Mouse (Mus musculus): Measurements from ENCODE around the gene Hebp1.

Hebp1 gene

DNA sequence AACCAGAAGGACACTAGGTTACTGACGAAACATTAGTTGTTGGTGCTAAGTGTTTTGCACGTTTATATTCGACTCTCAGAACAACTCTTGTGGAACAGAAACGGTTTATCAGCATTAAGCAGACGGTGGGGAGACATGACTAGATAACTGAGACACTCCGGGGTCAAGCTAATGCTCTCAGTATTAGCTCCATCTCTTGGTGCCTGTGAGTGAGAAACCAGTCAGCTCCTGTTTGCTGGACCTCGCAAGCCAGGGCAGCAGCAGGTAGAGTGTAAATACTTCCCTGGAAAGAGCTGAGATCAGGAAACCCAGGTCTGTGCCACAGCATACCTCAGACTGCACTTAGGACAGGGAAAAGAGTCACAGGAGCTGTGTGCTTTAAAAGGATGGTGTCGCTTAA lies 1.1 kb downstream of the Hebp1 start:
- no peak for DNase-seq

DNA sequence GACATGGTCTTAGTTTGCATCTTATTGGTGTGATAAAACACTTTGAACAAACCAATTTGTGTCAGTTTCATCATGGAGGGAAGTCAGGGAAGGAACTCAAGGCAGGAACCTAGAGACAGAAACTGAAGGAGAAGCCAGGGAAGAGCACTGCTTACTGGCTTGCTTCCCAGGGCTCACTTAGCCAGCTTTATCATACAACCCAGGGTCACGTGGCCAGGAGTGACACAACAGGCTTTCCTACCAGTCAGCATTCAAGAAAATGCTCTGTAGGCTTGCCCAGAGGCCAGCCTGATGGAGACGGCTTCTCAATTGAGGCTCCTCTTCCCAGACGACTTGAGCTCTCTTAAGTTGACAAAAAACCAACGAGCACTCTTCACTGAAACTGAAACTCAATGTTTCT lies 2.9 kb downstream of the Hebp1 start:
- DNase-seq, result no peak

DNA sequence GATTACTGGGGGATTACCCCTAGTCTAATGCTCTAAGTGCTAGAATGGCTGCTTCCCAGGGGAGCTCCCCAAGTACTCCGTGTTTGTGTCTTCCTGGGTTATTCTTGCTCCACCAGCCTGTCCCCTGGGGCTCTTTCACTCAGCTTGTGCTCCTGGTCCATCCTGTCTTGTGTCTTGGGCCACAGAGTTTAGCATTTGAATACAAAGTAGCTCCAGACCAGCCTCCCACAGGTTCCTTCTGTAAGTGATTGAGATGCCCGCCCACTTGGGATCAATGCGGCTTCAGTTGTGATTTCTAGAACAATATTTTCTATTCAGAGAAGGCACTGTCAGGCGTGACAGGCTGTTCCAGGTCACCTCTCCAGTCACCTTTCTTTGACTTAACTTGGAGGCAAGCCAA lies 4.1 kb downstream of the Hebp1 start:
- no peak for DNase-seq

DNA sequence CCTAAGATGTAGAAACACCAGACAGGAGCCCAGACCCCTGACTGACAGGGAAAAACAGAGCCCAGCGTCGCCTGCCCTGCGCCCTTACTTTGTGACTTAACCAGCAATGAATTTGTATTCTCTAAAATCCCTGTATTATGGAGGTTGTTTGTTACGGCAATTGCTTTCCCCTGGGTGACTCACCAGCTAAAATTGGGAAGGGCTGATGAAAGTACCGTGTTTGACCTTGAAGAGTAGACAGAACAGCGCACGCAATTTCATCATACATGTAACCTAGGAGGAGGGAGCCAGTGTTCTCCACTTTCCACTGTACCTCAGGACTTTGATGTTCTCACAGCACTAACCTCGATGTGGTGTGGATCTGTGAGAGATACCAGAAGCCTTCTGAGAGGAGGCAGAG lies 4.8 kb downstream of the Hebp1 start:
- no peak for DNase-seq

DNA sequence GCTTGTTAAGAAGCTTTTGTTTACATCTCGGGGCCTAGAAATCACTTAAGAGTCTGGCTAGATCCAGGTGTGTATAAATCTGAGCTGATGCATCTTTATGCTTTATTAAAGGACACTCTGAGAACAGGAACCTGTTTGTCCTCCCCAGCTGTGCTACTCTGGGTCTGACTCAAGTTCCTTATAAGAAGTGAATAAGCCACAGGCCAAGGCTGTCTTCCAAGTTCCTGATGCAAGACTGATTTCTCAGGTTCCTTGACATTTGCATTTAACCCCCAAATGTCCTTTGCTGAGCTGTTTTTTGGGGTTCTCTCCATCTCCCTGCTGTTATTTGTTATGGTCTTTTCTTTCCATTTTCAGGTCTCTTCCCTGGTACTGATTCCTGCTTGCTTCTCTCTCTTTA lies 5.9 kb downstream of the Hebp1 start:
- DNase-seq, result no peak

DNA sequence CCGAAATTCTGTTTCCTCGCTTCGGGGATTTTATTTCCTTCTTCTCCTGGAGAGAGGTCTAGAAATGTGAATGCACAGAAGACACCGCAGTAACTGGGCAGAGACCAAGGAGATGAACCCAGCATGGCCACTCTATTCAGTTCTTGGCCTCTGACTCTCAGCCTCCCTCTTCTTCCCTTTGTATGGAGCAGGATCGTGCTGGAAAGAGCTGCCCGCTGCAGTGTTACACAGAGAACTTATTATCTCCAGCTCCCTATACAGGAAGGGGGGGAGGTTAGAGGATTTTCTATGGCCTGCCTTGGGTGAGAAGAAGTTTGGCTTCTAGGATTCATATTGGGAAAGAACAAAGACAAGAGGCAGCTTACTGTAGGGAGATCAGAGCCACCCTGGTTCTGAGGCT lies 7.7 kb downstream of the Hebp1 start:
- DNase-seq, result no peak

DNA sequence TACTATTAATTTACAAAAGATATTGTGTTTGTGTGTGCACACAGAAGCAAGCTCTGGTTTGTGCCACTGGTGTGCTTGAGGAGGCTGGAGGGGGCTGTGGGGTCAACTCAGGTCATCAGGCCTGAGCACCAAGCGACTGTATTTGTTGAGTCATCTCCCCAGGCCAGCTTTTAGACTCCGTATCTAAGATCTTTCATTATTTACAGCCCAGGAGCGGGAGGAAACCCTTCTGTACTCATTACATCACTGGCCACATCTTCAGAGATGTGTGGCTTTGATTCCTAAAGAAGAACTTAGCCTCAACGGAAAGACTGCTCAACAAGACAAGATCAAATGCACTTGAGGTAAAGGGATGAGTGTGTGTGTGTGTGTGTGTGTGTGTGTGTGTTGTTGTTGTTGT lies 9.2 kb downstream of the Hebp1 start:
- no peak for DNase-seq

DNA sequence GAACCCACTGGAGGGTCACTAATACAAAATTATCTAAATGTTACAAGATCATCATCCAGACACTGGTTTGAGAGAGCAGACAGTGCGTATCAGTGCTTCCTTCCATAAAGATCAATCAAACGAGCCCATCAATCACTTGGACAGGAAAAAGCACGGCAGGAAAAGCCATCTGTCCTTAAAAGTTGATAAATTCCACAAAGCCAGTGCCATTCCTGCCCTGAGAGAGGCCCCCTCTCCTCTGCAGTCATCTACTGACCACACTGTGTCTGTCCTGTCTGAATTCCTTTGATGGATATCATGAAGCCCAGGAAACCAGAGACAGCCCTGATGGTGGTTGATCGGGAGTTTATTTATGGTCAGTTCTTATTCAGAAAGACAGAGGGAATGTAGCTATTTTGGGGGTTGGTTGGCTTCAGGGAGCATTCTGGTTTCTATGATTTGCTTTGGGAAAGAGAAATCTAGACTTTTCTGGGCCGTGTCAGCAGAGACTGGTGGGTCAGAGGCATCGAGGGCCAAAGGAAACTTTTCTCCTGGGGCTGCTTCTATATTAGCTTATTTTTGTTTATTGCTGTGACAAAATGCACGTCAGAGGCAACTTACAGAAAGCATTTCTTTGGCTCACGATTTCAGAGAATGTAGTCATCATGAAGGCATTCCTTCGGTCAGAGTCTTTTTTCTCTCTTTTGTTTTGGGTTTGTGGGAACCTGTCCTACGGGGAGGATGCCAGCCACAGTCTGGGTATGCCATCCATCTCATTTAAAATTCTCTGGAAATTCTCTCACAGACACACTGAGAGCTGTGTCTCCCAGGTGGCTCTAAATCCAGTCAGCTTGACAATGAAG lies 10.5 kb downstream of the Hebp1 start:
- DNase-seq, result no peak

DNA sequence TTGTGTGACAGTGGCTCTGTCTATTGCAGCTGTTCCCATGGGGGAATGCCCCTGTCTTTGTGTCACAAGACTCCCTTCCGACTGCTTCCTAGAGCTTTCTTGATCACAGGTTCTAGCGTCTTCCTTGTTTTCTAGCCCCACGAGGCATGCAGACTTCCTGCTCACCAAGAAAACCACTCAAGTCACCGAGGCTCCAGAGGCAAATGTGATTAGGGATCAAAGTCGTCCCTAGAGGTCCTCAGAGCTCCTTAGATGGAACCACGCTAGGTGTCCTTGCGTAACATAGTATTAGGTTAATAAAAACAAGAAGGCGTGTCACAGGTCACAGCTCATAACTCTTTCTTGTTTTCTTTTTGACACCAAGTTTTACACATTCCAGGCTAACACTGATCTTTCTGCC lies 13.9 kb downstream of the Hebp1 start:
- DNase-seq, result no peak

DNA sequence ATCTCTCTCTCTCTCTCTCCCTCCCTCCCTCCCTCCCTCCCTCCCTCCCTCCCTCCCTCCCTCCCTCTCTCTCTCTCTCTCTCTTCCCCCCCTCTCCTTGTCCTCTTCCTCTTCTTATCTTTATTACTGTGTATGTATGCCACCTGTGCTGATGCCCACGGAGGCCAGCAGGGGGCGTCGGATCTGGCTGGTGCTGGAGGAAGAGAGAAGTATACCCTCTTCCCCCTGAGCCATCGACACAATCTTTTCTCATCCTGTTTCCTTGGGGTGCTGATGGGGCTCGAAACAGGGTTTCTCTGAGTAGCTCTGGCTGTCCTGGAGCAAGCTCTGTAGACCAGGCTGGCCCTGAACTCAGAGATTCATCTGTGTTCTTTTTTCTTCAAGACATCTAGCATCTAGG lies 14.9 kb downstream of the Hebp1 start:
- peak; percentile 26 to 38 for DNase-seq

DNA sequence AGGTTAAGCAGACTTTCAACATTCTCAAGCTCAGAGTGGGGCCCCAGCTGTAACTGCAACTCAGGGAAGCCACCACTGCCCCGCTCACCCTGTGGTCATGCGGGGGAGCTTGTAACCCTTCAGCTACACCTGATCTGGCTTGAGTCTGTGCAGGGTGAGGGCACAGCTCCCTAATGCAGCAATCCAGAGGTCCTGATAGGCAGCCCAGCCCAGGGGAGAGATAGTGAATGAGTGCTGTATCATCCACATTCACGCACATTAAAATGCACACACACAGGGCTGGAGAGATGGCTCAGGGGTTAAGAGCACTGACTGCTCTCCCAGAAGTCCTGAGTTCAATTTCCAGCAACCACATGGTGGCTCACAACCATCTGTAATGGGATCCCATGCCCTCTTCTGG lies 19.2 kb downstream of the Hebp1 start:
- DNase-seq, result no peak

DNA sequence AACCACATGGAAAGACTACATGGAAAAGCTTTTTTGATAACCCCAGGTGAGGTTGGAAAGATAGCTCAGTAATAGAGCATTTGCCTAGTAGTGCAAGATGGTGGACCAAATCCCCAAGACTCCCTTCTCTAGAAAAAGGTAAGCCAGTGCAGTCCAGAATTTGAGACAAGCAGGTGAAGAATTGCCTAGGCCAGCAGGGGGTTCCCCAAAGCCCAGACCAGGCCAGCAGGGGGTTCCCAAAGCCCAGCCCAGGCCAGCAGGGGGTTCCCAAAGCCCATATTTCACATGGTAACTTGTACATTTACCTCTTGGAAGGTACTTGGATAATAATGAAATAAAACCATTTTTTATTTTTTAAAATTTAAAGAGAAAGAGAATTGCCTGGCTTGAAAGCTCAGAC lies 20.6 kb downstream of the Hebp1 start:
- DNase-seq, result no peak

DNA sequence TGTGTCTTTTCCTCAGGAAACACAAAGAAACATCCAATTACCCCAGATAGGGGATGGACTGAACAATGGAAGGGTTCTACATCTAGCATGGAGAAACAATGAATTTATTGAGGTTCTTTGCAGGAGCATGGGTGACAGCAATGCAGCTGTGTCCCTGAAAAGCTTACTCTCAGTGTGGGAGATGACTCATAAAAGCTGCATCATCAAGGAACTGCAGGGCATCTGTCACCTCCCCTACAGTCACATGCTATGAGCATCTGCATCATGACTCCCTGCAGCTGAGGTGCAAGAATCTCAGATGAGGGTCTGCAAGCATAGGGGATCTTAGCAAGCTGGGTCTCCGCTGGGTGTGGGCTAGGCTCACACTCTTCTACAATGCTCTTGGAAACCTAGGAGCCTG lies 22.8 kb downstream of the Hebp1 start:
- no peak for DNase-seq

DNA sequence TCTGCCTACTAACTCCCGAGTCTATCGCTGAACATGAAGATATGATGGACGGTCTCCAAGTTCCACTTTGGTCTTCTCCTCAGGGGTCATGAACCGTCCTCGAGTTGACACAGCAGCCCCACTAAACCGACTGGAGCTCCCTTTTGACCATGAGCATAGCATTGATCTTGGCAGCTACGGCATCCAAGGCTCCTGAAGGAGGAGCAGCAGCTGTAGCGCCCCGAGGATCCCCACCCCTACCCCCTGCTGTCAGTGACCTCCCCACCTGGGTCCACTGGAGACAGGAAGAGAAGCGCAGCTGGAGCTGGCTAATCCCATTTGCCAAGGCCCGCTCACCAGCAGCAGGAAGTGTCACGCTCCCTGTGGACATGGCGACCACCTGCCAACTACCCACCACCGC lies 26.1 kb downstream of the Hebp1 start:
- DNase-seq, result no peak

DNA sequence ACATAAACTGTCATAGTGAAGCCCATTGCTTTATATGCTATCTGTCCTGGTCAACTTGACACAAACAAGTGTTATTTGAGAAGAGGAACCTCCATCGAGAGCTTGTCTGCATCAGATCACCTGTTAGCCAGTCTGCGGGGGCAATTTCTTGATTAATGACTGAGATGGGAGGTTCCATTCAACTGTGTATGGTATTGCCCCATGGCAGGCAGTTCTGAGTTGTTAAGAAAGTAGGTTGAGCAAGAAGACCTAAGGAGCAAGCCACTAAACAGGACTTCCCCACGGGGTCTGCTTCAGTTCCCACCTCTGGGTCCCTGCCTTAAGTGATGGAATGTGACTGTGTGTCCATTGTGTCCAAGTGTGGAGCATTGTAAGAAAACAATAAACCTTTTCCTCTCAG lies 28.6 kb downstream of the Hebp1 start:
- no peak for DNase-seq

DNA sequence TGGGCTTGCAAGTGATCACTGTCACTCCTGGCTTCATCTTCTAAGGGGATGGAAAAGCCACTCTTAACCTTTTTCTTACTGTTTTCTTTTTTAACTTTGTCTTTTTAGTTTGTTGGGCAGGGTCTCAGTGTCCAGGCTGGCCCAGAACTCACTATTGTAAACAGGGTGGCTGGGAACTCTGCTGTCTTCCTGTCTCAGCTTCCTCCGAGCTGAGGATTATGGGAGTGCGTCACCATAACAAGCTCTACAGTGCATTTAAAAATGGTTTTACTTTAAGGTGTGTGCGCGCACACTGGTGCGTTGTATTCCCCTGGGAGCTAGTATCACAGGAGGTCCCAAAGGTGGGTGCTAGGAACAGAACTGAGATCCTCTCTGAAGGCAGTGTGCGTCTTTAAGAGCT lies 29.4 kb downstream of the Hebp1 start:
- peak; percentile 32 to 45 for DNase-seq

DNA sequence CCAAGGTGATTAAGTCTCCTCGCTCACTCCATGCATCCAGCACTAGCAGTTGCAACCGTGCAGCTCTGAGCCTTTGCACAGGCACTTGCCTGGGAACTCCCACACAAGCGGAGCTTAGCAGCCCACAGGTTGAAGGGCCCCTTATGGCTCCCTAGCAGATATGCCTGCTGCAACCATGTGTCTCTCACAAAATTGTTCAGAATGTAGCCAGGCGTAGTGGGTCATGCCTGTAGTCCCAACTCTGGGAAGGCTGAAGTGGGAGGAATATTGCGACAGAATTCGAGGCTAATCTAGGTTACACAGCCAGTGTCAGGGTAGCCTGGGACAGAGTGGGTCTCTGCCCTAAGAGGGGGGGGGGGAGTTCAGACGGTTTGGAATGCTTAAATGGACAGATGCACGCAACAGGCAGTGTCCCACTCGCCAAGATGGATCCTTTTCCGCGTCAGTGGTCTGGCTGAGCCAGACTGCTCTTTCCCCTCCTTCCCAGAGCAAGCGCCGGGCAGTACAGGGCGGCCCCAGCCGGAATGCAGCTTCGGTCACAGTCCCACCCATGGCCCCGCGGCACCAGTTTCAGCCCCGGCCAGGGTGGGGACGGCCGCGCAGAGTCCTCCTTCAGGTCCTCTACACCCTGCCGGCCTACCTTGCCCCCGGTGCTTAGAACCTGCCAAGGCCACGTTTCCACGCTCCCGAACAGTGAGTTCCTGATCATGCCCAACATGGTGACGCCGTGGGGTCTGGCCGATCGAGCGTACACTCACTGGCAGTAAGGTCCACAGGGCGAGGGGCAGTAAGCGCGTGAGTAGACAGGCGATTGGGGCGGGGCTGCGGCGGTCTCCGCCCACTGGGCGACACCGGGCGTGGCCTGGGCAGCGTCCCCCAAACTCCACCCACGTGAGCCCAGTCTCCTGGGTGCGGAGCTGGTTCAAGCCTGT lies 30.2 kb downstream of the Hebp1 start:
- peak; percentile 77 to 79 for DNase-seq

DNA sequence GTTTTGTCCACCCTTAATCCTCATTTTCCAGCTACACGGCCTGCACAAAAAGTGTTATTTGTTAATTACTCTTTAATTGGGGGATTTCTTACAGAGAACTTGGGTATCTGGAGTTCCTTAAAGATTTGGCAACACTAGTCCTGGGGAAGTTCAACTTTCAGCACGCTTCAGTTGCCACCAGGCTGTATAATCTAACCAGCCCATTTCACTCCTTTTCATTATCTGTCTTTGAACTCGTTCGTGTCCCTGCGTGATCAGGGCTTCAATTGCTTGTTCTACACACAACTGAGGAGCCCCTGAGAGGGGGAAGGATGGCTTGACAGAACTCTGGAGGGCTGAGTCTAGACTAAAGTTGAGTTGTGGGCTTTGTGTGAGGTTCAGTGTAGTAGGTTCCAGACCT lies 31.1 kb downstream of the Hebp1 start:
- DNase-seq, result no peak

DNA sequence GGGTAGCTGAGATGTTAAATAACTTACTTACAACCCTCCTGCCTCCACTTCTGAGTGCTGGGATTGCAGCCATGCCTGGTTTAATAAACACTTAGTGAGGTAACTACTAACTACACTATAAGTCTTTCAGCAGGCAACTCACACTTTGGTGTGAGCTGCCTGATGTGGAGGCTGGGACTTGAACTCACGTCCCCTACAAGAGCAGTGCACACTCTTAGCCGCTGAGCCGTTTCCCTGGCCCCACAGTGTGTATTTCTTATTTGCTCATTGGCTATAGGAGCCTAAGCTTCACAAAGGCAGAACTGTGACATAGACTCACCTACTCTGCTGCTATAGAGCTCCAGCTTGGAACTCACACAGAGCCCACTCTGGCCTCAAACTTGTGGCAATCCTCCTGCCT lies 31.6 kb downstream of the Hebp1 start:
- no peak for DNase-seq

DNA sequence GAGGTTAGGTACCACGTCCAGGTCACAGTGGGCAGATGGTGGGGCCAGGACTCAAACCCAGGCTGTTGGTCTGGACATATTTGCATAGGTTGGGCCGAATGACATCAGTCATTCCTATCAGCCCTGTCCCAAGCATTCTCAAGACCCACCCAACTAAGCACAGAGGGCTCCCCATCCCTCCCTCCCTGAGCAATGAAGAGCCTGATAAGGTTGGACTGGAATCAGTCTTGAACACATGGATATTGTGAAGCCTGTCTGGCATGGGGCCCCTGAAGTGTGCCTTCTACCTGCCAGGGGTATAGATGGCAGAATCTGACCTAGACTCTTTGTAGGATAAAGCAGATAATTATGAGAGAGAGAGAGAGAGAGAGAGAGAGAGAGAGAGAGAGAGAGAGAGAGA lies 32.1 kb downstream of the Hebp1 start:
- DNase-seq, result no peak

DNA sequence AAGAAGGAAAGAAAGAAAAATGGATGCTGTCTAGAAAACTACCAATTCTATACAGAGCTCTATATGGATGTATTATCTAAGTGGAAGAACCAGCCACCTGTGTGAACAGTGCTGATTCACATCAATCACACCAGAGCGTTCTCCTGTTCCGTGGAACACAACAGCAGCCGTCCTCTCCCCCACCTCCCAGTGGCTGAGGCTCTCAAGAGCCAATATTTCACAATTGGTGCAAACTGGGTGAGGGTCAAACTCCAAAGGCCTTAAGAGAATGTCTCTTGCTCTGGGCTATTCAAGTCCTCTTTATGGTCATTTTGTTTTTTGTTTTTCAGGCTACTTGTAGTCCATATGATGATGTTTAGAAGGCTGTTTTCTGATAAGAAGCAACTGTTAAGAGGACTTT lies 32.6 kb downstream of the Hebp1 start:
- no peak for DNase-seq

DNA sequence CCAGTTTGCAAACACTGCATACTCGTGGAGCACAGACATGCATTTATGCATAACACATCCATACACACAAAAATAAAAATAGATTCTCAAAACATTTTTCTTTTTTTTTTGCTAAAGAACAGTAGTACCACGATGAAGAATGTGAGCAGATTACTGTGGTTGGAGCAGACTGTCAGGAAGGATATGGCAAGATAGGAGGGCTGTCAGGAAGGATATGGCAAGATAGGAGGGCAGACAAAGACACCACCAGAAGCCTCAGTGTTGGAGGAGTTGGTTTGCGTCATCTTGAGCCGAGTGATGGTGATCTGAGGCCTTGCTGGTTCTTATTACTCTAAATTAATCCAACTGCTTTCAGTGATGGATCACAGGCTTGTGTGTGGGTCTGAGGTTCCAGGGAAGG lies 35.0 kb downstream of the Hebp1 start:
- DNase-seq, result no peak

DNA sequence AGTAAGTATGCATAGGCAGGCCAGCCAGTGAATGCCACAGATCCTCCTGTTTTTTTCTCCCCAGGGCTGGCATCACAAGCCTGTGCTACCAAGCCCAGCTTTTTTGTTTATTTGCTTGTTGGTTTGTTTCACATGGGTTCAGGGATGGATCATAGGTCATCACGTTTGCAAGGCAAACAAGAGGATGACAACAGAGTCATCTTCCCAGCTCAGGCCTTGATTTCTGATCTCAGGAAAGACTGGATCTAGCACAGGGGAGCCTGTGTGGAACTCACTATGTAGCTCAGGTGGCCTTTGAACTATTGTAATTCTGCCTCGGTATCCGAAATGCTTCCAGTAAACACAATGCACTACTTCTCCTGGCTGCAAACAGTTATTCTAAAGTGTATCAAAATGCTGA lies 35.5 kb downstream of the Hebp1 start:
- no peak for DNase-seq

DNA sequence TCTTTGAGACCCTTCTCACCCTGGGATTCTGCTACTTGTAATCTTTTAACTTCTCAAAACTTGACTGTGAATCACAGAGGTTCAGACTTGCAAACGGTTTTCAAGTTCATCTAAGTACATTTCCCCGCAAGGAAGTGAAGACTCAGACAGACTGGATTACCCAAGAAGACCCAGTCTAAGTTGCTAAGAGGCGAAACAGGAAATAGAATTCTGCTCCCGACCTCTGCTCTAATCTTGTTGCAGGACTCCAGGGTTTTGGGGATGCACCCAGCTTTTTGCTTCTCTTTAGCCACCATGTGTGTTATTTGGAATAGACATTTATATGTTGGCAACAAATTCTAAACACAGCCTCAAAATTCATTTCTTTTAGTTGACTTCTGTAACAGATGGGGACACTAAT lies 36.5 kb downstream of the Hebp1 start:
- DNase-seq, result no peak

Measured in thymus, postnatal 36 days (tissue).